Mouse (Mus musculus): ENCODE results near the gene Slc22a22.

- no peak for TF ChIP-seq POLR2A (IDR thresholded peaks at IDR 0.05; ENCODE audit: extremely low read depth, insufficient read depth, low read length)
- TF ChIP-seq CTCF (IDR thresholded peaks at IDR 0.05; ENCODE audit: low read depth, low read length), result no peak
These were observed 13.4 kb downstream of the Slc22a22 start for GRCm38 (mm10) chr15:57464066-57464465.
